Mouse (Mus musculus) gastrocnemius, postnatal 36 days (tissue): ENCODE data around the gene Nfatc4. TPM values are rescaled to one million over a fixed set of nuclear protein-coding genes. Genes with fewer than 3 reads are reported as not detected.

Experiments
- DNase-seq, 2 experiments: peaks; one replicate each; pipeline ENCODE4 v3.0.0; 2022
- intact Hi-C: fragments of 180-260 bp; cut with DNase I; formaldehyde crosslinking; loops from one replicate; pipeline ENCODE4 v1.15.1; 2025
- total RNA-seq, 2 experiments: library from RNA; stranded (reverse); gene quantifications; 2 replicates each; pipeline ENCODE4 v1.2.3; 2021

The Nfatc4 gene
- total RNA-seq, 2 experiments from 2014 or later = 3.3 TPM

DNA sequence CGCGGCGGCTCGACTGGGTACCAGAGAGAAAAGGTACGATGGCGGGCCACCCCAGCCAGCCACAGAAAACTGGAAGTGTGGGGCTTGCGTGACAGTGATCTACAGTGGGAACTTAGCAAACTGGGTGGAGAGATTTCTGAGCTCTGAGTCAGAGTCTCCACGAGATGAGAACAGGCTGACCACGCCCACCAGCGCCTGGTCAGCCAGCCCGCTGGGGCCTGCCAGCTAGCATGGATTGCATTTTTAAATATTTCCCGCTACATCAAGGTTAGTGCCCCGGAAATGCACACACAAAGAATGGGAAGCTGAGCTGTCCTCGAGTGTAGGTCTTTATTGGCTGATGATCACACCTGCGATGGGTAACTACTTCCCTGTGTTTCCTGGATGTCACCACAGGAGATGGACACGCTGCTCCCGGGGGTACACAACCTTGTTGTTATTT, 7.6 kb upstream of the Nfatc4 start:
- peak; percentile 44 to 52 for DNase-seq
- intact Hi-C loops = no loop called here

DNA sequence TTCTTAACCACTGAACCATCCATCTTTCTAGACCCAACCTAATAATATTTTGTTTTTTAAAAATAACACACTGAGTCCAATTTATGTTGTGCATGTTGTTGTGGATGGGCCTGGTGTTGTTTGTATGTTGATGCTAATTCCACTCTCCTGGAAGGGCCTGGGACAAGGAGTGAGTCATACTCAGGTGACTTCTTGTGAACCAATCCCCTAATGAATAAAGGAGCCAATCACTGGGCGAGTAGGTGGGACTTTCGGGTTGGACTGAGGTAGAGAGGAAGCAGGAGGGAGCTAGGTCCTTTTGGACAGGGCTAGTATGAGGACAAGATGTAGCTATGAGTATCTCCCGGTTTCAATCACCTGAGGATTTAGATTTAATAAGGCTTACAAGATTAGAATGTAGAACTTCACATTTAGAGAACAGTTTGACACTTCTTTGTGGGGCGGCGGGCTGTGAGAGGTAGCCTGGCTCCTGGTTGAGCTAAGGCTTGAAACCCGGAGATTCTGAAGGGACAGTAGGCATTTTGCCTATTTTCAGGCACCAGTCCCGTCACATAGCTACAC, 3.0 kb upstream of the Nfatc4 start:
- DNase-seq = no peak
- intact Hi-C loops = loop anchor here (5.0 kb wide), 1 partner anchor 97 kb away; no protein-coding TSS in a partner anchor

GRCm38 (mm10) chr14:55820576-55820975, 2.4 kb upstream of the Nfatc4 start:
- intact Hi-C loops = loop anchor here (5.0 kb wide), 1 partner anchor 97 kb away; no protein-coding TSS in a partner anchor
- DNase-seq = no peak

- peak; percentile 44 to 73 for DNase-seq
- intact Hi-C loops = loop anchor here (2.0 to 5.0 kb wide), 2 partner anchors 40 to 95 kb away; no protein-coding TSS in a partner anchor
These were observed 431 bp upstream of the Nfatc4 start for GRCm38 (mm10) chr14:55822435-55822990.

DNA sequence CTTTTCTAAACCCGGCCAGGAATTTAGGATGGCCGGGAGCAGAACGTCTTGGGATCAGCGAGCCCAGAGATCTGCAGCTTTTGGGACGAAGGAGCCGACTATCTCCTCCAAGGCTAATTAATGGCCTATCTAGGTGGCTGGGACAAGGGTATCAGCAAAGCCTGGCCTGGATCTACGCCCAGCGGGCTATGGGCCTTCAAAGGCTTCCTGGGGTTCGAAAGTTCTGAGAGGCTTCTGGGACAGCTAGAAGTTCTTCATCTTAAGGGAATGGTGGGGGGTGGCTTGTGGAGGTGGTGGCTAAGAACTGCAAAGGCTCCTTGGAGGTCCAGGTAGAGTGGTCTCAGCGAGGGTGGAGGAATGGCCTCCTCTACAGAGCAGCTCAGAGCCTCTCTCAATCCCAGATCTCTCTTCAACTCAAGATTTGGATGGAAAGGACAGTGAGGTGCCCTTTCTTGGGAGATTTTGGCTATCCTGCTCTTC, 1.1 kb downstream of the Nfatc4 start:
- intact Hi-C loops = loop anchor here (5.0 kb wide), 1 partner anchor 93 kb away; no protein-coding TSS in a partner anchor

DNA sequence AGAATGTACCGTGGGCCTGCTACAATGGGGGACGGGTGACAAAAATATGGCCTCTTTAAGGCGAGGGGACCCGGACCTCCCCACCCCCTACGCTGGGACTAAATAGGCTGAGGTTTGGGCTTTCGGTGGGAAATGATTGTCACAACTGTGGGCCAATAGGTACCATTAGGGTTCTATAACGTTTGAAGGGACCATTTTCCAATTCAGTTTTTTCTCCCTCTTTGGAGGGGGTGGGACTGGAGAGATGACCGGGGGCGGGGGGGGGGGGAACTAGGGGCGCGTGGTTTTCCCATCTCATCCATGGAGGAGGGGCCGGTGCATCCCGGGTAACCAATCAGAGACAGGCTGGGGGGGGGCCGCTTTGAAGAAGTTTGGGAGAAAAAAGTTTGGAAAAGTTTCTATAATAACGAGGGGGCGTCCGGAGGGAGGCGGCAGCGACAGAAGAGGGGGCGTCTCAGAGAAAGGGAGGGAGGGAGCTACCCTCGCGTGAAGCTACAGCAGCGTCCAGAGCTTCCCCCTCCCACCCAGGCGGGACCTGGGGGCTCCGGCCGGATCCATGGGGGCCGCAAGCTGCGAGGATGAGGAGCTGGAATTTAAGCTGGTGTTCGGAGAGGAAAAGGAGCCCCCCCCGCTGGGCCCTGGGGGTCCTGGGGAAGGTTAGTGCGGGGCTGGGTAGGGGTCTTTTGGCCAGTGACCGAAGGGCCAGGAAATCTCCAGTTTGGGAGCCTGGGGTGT, 1.7 kb downstream of the Nfatc4 start:
- intact Hi-C loops = loop anchor here (5.0 kb wide), 1 partner anchor 93 kb away; no protein-coding TSS in a partner anchor
- peak; percentile 45 to 61 for DNase-seq

More for the DNA sequence above, 1.1 kb downstream of the Nfatc4 start:
- DNase-seq = peak; percentile 21 to 43

- intact Hi-C loops = no loop called here
- DNase-seq = peak; percentile 19 to 35
These were observed 2.5 kb downstream of the Nfatc4 start for GRCm38 (mm10) chr14:55825216-55826051.

- no peak for DNase-seq
These were observed 3.2 kb downstream of the Nfatc4 start for GRCm38 (mm10) chr14:55826142-55826541.

GRCm38 (mm10) chr14:55826551-55827340, 3.8 kb downstream of the Nfatc4 start:
- intact Hi-C loops = no loop called here
- DNase-seq = peak in 1 of 2 experiments; percentile 29

More at GRCm38 (mm10) chr14:55826142-55826541, 3.2 kb downstream of the Nfatc4 start:
- intact Hi-C loops = no loop called here

DNA sequence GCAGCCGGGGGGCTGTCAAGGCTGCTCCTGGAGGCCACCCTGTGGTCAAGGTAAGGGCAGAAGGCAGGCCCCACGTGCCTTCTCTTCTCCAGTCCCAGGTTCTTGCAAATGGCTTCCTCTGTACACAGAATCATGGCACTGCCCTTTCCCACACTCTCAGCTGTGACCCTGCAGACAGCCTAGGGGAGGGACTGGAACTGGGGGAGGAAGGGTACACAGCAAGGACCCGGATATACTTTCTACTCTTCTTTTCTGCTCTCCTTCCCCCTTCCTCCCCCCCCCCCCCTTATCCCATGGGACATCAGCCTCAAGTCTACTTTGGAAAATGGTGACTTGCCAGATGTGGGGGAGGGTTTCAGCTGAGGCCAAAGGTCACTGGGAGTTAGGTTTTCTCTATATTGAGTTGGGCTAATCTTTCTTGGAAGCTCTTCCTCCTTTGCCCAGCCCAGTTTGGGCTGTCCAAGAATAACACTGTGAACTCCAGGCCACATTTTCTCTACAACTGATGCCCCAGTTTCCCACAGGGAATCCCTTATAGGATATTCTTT, 5.8 kb downstream of the Nfatc4 start:
- no peak for DNase-seq

GRCm38 (mm10) chr14:55829854-55830253, 6.9 kb downstream of the Nfatc4 start:
- no peak for DNase-seq
- intact Hi-C loops = no loop called here

More for the DNA sequence above, 5.8 kb downstream of the Nfatc4 start:
- intact Hi-C loops = no loop called here

DNA sequence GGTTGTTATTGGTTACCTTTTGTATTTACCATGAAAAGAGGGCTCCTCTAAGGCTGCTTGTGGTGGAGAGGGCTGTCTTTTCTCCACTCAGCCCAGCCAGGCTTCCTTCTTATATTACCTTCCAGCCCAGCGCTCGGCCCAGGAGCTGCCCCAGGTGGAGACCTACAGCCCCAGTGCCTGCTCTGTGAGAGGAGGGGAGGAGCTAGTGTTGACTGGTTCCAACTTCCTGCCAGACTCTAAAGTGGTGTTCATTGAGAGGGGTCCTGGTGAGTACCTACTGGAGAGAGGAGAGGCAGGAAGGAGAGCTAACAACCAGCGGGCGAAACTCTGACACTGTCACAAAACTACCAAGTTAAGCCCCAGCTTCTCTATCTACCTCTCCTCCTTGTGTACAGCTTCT, 7.4 kb downstream of the Nfatc4 start:
- DNase-seq = no peak
- intact Hi-C loops = no loop called here

- intact Hi-C loops = no loop called here
- DNase-seq = no peak
These were observed 10.2 kb downstream of the Nfatc4 start for GRCm38 (mm10) chr14:55833126-55833525.

- intact Hi-C loops = no loop called here
These were observed 12.0 kb downstream of the Nfatc4 start for GRCm38 (mm10) chr14:55834808-55835533.

DNA sequence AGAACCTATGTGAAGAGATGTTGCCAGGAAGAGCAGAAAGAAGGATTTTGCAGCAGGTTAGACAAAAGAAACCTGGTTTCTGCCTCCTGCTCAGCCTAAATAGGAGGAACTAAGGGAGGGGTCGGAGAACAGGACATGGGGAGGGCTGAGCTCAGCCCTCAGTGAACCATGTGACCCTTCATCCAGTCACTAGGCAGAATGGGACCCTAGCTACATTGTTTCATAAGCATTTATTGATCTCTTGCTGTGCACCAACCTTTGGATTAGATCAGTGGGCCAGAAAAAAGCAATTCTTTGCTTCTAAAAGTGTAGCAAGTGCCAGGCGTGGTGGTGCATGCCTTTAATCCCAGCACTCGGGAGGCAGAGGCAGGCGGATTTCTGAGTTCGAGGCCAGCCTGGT, 15.4 kb downstream of the Nfatc4 start:
- no peak for DNase-seq
- intact Hi-C loops = no loop called here

More at GRCm38 (mm10) chr14:55834808-55835533, 12.0 kb downstream of the Nfatc4 start:
- DNase-seq = no peak

DNA sequence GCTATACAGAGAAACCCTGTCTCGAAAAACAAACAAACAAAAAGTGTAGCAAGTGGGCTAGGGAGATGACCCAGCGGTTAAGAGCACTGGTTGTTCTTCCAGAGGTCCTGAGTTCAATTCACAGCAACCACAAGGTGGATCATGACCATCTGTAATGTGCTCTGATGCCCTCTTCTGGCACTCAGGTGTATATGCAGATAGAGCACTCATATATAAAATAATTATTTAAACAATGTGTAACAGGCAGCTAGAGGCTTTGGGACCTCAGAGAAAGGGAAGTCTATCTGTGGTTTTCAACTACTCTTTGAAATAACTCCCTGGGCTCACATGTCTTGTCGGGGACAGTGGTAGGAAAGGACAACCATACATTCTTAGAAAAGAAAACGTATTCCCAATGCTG, 15.8 kb downstream of the Nfatc4 start:
- intact Hi-C loops = no loop called here
- DNase-seq = no peak

DNA sequence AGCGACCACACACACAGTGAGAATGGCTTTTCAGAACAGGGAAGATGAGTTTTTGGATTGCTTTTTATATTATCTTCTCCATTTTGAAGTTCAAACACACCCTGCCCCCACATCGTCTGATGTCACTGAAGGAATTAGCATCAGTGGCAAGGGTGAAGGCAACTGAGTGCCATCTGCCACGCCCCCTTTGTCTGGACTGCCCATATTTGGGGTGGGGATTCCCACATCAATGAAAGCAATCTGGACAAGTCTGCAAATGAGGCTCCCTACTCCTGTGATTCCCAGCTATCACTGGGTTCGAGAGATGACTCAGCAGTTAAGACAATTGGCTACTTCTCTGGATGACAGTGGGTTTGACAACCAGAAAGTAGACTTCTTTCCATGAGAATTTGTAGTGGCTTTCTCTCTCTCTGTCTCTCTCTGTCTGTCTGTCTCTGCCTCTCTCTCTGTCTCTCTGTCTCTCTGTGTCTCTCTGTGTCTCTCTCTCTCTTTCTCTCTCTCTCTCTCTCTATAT, 18.0 kb downstream of the Nfatc4 start:
- no peak for DNase-seq
- intact Hi-C loops = no loop called here

DNA sequence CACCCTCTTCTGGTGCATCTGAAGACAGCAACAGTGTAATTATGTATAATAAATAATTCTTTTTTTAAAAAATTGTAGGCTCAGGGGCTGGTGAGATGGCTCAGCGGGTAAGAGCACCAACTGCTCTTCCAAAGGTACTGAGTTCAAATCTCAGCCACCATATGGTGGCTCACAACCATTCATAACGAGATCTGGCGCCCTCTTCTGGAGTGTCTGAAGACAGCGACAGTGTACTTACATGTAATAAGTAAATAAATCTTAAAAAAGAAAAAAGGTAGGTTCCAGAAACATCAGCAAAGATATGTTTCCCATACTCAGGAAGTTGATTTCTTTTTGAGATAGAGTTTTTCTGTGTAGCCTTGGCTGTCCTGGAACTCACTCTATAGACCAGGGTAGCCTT, 19.9 kb downstream of the Nfatc4 start:
- no peak for DNase-seq

More for the DNA sequence above, 19.9 kb downstream of the Nfatc4 start:
- intact Hi-C loops = no loop called here
